Mouse (Mus musculus) forebrain, embryonic 15.5 days (tissue): ENCODE measurements at regions not wholly inside any gene's neighbourhood (a gene's known extent, or its start where the extent isn't known, plus 50 kb on each side); places are given as distances from the start of the nearest gene placed in this dataset.
"Not testable (repeated sequence)": the region's sequence is repeated elsewhere in the genome, so short reads cannot be mapped to it uniquely, and the experiment has no call there.

Source experiments
- ATAC-seq: fragments of 200-750 bp; cut with Nextera tagmentation; replicated peaks from 2 replicates; pipeline ENCODE4 v1.8.0; 2017; ENCODE audit warnings: mild to moderate bottlenecking, moderate TSS enrichment, moderate library complexity
- H3K27ac ChIP-seq: fragments of 300-500 bp; sonication (generic); replicated peaks from 2 replicates; pipeline ENCODE4 v1.5.1; 2015; ENCODE audit warnings: mild to moderate bottlenecking, inconsistent platforms
- H3K27me3 ChIP-seq: fragments of 300-500 bp; sonication (generic); 2 replicates; pipeline ENCODE4 v1.6.1; 2015; ENCODE audit warnings: inconsistent platforms
- H3K36me3 ChIP-seq: fragments of 300-500 bp; sonication (generic); 2 replicates; pipeline ENCODE4 v1.6.1; 2015; ENCODE audit warnings: mild to moderate bottlenecking, inconsistent platforms
- H3K4me1 ChIP-seq: fragments of 300-500 bp; sonication (generic); 2 replicates; pipeline ENCODE4 v1.6.1; 2015; ENCODE audit warnings: inconsistent platforms
- H3K4me2 ChIP-seq: fragments of 300-500 bp; sonication (generic); replicated peaks from 2 replicates; pipeline ENCODE4 v1.6.1; 2015; ENCODE audit warnings: mild to moderate bottlenecking, inconsistent platforms
- H3K4me3 ChIP-seq: fragments of 300-500 bp; sonication (generic); 2 replicates; pipeline ENCODE4 v1.5.1; 2015; ENCODE audit warnings: mild to moderate bottlenecking, inconsistent platforms
- H3K9ac ChIP-seq: fragments of 300-500 bp; sonication (generic); replicated peaks from 2 replicates; pipeline ENCODE4 v1.6.1; 2015; ENCODE audit warnings: mild to moderate bottlenecking, inconsistent platforms
- H3K9me3 ChIP-seq: fragments of 300-500 bp; sonication (generic); 2 replicates; pipeline ENCODE4 v1.6.1; 2016; ENCODE audit warnings: inconsistent platforms
- WGBS: fragments of 180-500 bp; shearing (Covaris S2); methylation state at CpG from one replicate; pipeline ENCODE4 v1.1.7; 2015; ENCODE audit warnings: mixed read lengths; 5-methylcytosine and 5-hydroxymethylcytosine counted together

GRCm38 (mm10) chr7:96002401-96002800 is 168.6 kb upstream of the Tenm4 start:
- no peaks in the 10 kb centered on the region for H3K4me1 ChIP-seq
- ATAC-seq = no peak

GRCm38 (mm10) chr7:96006299-96006698 is 164.7 kb upstream of the Tenm4 start:
- no peak overlapping the region for H3K4me2 ChIP-seq
- H3K36me3 ChIP-seq = no peaks in the 10 kb centered on the region
- no peak overlapping the region for H3K4me3 ChIP-seq
- no peak for ATAC-seq
- no peaks in the 10 kb centered on the region for H3K4me1 ChIP-seq
- H3K9ac ChIP-seq = no peak overlapping the region
- no peaks in the 10 kb centered on the region for H3K27me3 ChIP-seq
- 91% methylated on average over 2 of the region's 2 CpGs for WGBS
- H3K9me3 ChIP-seq = no peaks in the 10 kb centered on the region
- no peak overlapping the region for H3K27ac ChIP-seq

More at GRCm38 (mm10) chr7:96002401-96002800, 168.6 kb upstream of the Tenm4 start:
- H3K4me3 ChIP-seq = no peak overlapping the region
- no peaks in the 10 kb centered on the region for H3K9me3 ChIP-seq
- WGBS = 79% methylated on average over 5 of the region's 5 CpGs
- no peaks in the 10 kb centered on the region for H3K27me3 ChIP-seq
- no peak overlapping the region for H3K27ac ChIP-seq
- no peak overlapping the region for H3K9ac ChIP-seq
- no peak overlapping the region for H3K4me2 ChIP-seq
- H3K36me3 ChIP-seq = no peaks in the 10 kb centered on the region

- no peak for ATAC-seq
- H3K27ac ChIP-seq = no peak overlapping the region
- no peak overlapping the region for H3K4me3 ChIP-seq
- no peaks in the 10 kb centered on the region for H3K36me3 ChIP-seq
- no peaks in the 10 kb centered on the region for H3K27me3 ChIP-seq
- 78% methylated on average over 5 of the region's 5 CpGs for WGBS
- no peak overlapping the region for H3K9ac ChIP-seq
- no peaks in the 10 kb centered on the region for H3K9me3 ChIP-seq
- no peaks in the 10 kb centered on the region for H3K4me1 ChIP-seq
- H3K4me2 ChIP-seq = no peak overlapping the region
Measured at GRCm38 (mm10) chr7:96013008-96013407, 158.0 kb upstream of the Tenm4 start.

GRCm38 (mm10) chr7:96017112-96017884 is 153.7 kb upstream of the Tenm4 start:
- no peaks in the 10 kb centered on the region for H3K9me3 ChIP-seq
- no peak overlapping the region for H3K27ac ChIP-seq
- ATAC-seq = no peak
- H3K27me3 ChIP-seq = no peaks in the 10 kb centered on the region
- H3K9ac ChIP-seq = no peak overlapping the region
- no peak overlapping the region for H3K4me3 ChIP-seq
- no peaks in the 10 kb centered on the region for H3K36me3 ChIP-seq
- H3K4me2 ChIP-seq = no peak overlapping the region
- WGBS = 86% methylated on average over 6 of the region's 6 CpGs
- no peaks in the 10 kb centered on the region for H3K4me1 ChIP-seq

- Histone ChIP-seq H3K36me3 (no peaks in the 10 kb centered on the region), H3K27ac (no peak overlapping the region), H3K9ac (no peak overlapping the region), H3K9me3 (no peaks in the 10 kb centered on the region), H3K4me3 (no peak overlapping the region), H3K4me2 (no peak overlapping the region), H3K4me1 (no peaks in the 10 kb centered on the region), H3K27me3 (no peaks in the 10 kb centered on the region)
- no peak for ATAC-seq
- WGBS = 95% methylated on average over 3 of the region's 3 CpGs
Measured at GRCm38 (mm10) chr7:96024048-96024447, 147.0 kb upstream of the Tenm4 start.

GRCm38 (mm10) chr7:96026781-96027418 is 144.1 kb upstream of the Tenm4 start:
- H3K4me3 ChIP-seq = no peak overlapping the region
- H3K9me3 ChIP-seq = no peaks in the 10 kb centered on the region
- H3K27ac ChIP-seq = no peak overlapping the region
- ATAC-seq = no peak
- 75% methylated on average over 6 of the region's 6 CpGs for WGBS
- H3K9ac ChIP-seq = no peak overlapping the region
- no peak overlapping the region for H3K4me2 ChIP-seq
- H3K27me3 ChIP-seq = no peaks in the 10 kb centered on the region
- no peaks in the 10 kb centered on the region for H3K4me1 ChIP-seq
- no peaks in the 10 kb centered on the region for H3K36me3 ChIP-seq

- Histone ChIP-seq H3K27ac (no peak overlapping the region), H3K4me2 (no peak overlapping the region), H3K27me3 (no peaks in the 10 kb centered on the region), H3K9me3 (no peaks in the 10 kb centered on the region), H3K9ac (no peak overlapping the region), H3K4me1 (peaks cover 7% of the 10 kb centered on the region), H3K4me3 (no peak overlapping the region), H3K36me3 (no peaks in the 10 kb centered on the region)
- WGBS = 71% methylated on average over 4 of the region's 4 CpGs
- no peak for ATAC-seq
Measured at GRCm38 (mm10) chr7:96033636-96034035, 137.4 kb upstream of the Tenm4 start.

- Histone ChIP-seq H3K27me3 (no peaks in the 10 kb centered on the region), H3K9me3 (no peaks in the 10 kb centered on the region), H3K4me3 (no peak overlapping the region), H3K36me3 (no peaks in the 10 kb centered on the region), H3K4me1 (peaks cover 7% of the 10 kb centered on the region), H3K27ac (no peak overlapping the region), H3K4me2 (no peak overlapping the region), H3K9ac (no peak overlapping the region)
- 64% methylated on average over 2 of the region's 2 CpGs for WGBS
- no peak for ATAC-seq
Measured at GRCm38 (mm10) chr7:96035456-96035855, 135.6 kb upstream of the Tenm4 start.

GRCm38 (mm10) chr7:96039628-96040027 is 131.4 kb upstream of the Tenm4 start:
- Histone ChIP-seq H3K27me3 (no peaks in the 10 kb centered on the region), H3K9ac (no peak overlapping the region), H3K4me3 (no peak overlapping the region), H3K4me2 (no peak overlapping the region), H3K4me1 (no peaks in the 10 kb centered on the region), H3K36me3 (no peaks in the 10 kb centered on the region), H3K9me3 (no peaks in the 10 kb centered on the region), H3K27ac (no peak overlapping the region)
- ATAC-seq = no peak
- WGBS = 48% methylated on average over 6 of the region's 6 CpGs

GRCm38 (mm10) chr7:96041806-96042205 is 129.2 kb upstream of the Tenm4 start:
- H3K36me3 ChIP-seq = no peaks in the 10 kb centered on the region
- no peak for ATAC-seq
- H3K4me1 ChIP-seq = no peaks in the 10 kb centered on the region
- H3K9me3 ChIP-seq = no peaks in the 10 kb centered on the region
- H3K4me2 ChIP-seq = no peak overlapping the region
- WGBS = 32% methylated on average over 4 of the region's 4 CpGs
- H3K9ac ChIP-seq = no peak overlapping the region
- no peak overlapping the region for H3K27ac ChIP-seq
- no peak overlapping the region for H3K4me3 ChIP-seq
- H3K27me3 ChIP-seq = no peaks in the 10 kb centered on the region

GRCm38 (mm10) chr7:96051631-96052030 is 119.4 kb upstream of the Tenm4 start:
- no peak overlapping the region for H3K4me3 ChIP-seq
- no peak overlapping the region for H3K27ac ChIP-seq
- no peaks in the 10 kb centered on the region for H3K27me3 ChIP-seq
- no peaks in the 10 kb centered on the region for H3K9me3 ChIP-seq
- no peak overlapping the region for H3K9ac ChIP-seq
- H3K4me2 ChIP-seq = no peak overlapping the region
- no peaks in the 10 kb centered on the region for H3K36me3 ChIP-seq
- no peak for ATAC-seq
- 97% methylated on average over 1 of the region's 1 CpGs for WGBS
- H3K4me1 ChIP-seq = no peaks in the 10 kb centered on the region

- not testable (repeated sequence) for ATAC-seq
- 56% methylated on average over 1 of the region's 1 CpGs for WGBS
Measured at GRCm38 (mm10) chr7:96061599-96061998, 109.4 kb upstream of the Tenm4 start.

GRCm38 (mm10) chr7:96078511-96078910 is 92.5 kb upstream of the Tenm4 start:
- no peaks in the 10 kb centered on the region for H3K27me3 ChIP-seq
- no peak for ATAC-seq
- H3K4me1 ChIP-seq = no peaks in the 10 kb centered on the region
- no peak overlapping the region for H3K9ac ChIP-seq
- H3K4me3 ChIP-seq = no peak overlapping the region
- H3K36me3 ChIP-seq = no peaks in the 10 kb centered on the region
- WGBS = 90% methylated on average over 1 of the region's 1 CpGs
- no peaks in the 10 kb centered on the region for H3K9me3 ChIP-seq
- H3K27ac ChIP-seq = no peak overlapping the region
- H3K4me2 ChIP-seq = no peak overlapping the region

More at GRCm38 (mm10) chr7:96061599-96061998, 109.4 kb upstream of the Tenm4 start:
- not testable (repeated sequence) for H3K4me3 ChIP-seq, H3K9ac ChIP-seq, H3K36me3 ChIP-seq, H3K4me2 ChIP-seq, H3K27me3 ChIP-seq, H3K27ac ChIP-seq, H3K4me1 ChIP-seq, H3K9me3 ChIP-seq
